Mouse (Mus musculus): ENCODE measurements around the gene Zscan4-ps3.
"Not testable (repeated sequence)": the region's sequence is repeated elsewhere in the genome, so short reads cannot be mapped to it uniquely, and the experiment has no call there.

Gene Zscan4-ps3

GRCm38 (mm10) chr7:11609008-11609407, at the start of gene Zscan4-ps3:
Zscan4-ps3 (plus strand) TSS chr7:11609308.
- DNase-seq, result not testable (repeated sequence)

- not testable (repeated sequence) for DNase-seq
Measured at GRCm38 (mm10) chr7:11617082-11617481, 8.0 kb downstream of the Zscan4-ps3 start.
